Mouse (Mus musculus): ENCODE measurements at regions not wholly inside any gene's neighbourhood (a gene's known extent, or its start where the extent isn't known, plus 50 kb on each side); places are given as distances from the start of the nearest gene placed in this dataset.

- H3K27me3 ChIP-seq (replicated peaks; ENCODE audit: control insufficient read depth, insufficient read depth, low read length), result no peaks in the 10 kb centered on the region
- 70% methylated on average over 4 of the region's 4 CpGs for WGBS
Observed at GRCm38 (mm10) chr14:91658654-91659421, 2231.6 kb downstream of the Pcdh9 start.

GRCm38 (mm10) chr14:91656011-91656410 lies 2234.5 kb downstream of the Pcdh9 start:
- H3K4me3 ChIP-seq (ENCODE audit: low read depth, low read length), result no peak overlapping the region
- H3K27me3 ChIP-seq (replicated peaks; ENCODE audit: control insufficient read depth, insufficient read depth, low read length), result no peaks in the 10 kb centered on the region
- no peak for DNase-seq (ENCODE audit: low spot score)
- H3K9ac ChIP-seq (ENCODE audit: low read depth, low read length), result no peak overlapping the region
- H3K27ac ChIP-seq (replicated peaks; ENCODE audit: low read depth, low read length), result no peak overlapping the region
- H3K4me1 ChIP-seq (ENCODE audit: control insufficient read depth, insufficient read depth, low read length), result no peaks in the 10 kb centered on the region
- no peaks in the 10 kb centered on the region for H3K9me3 ChIP-seq (ENCODE audit: control insufficient read depth, low read length)
- WGBS, result 82% methylated on average over 1 of the region's 1 CpGs
- no peak for ATAC-seq (ENCODE audit: low read depth)
- no peaks in the 10 kb centered on the region for H3K36me3 ChIP-seq (ENCODE audit: control insufficient read depth, insufficient read depth, low read length)
- no peak overlapping the region for H3K4me2 ChIP-seq (ENCODE audit: low read depth, low read length)

More at GRCm38 (mm10) chr14:91658654-91659421, 2231.6 kb downstream of the Pcdh9 start:
- peak; percentile 45 for DNase-seq (ENCODE audit: low spot score)
- Histone ChIP-seq H3K4me3 (ENCODE audit: low read depth, low read length) (no peak overlapping the region), H3K4me2 (ENCODE audit: low read depth, low read length) (no peak overlapping the region), H3K4me1 (ENCODE audit: control insufficient read depth, insufficient read depth, low read length) (no peaks in the 10 kb centered on the region), H3K36me3 (ENCODE audit: control insufficient read depth, insufficient read depth, low read length) (no peaks in the 10 kb centered on the region), H3K9ac (ENCODE audit: low read depth, low read length) (no peak overlapping the region), H3K27ac (replicated peaks; ENCODE audit: low read depth, low read length) (no peak overlapping the region), H3K9me3 (ENCODE audit: control insufficient read depth, low read length) (no peaks in the 10 kb centered on the region)
- ATAC-seq (ENCODE audit: low read depth), result no peak

- Histone ChIP-seq H3K27ac (replicated peaks; ENCODE audit: low read depth, low read length) (no peak overlapping the region), H3K4me2 (ENCODE audit: low read depth, low read length) (no peak overlapping the region), H3K36me3 (ENCODE audit: control insufficient read depth, insufficient read depth, low read length) (no peaks in the 10 kb centered on the region), H3K9ac (ENCODE audit: low read depth, low read length) (no peak overlapping the region), H3K27me3 (replicated peaks; ENCODE audit: control insufficient read depth, insufficient read depth, low read length) (no peaks in the 10 kb centered on the region), H3K4me1 (ENCODE audit: control insufficient read depth, insufficient read depth, low read length) (no peaks in the 10 kb centered on the region), H3K9me3 (ENCODE audit: control insufficient read depth, low read length) (no peaks in the 10 kb centered on the region), H3K4me3 (ENCODE audit: low read depth, low read length) (no peak overlapping the region)
- DNase-seq (ENCODE audit: low spot score), result no peak
- no peak for ATAC-seq (ENCODE audit: low read depth)
- 60% methylated on average over 6 of the region's 6 CpGs for WGBS
Observed at GRCm38 (mm10) chr14:91630976-91631375, 2259.5 kb downstream of the Pcdh9 start.

GRCm38 (mm10) chr14:91614391-91614790 lies 2276.1 kb downstream of the Pcdh9 start:
- Histone ChIP-seq H3K9ac (ENCODE audit: low read depth, low read length) (no peak overlapping the region), H3K9me3 (ENCODE audit: control insufficient read depth, low read length) (0 out of 2 replicates have a peak, but pooled peaks cover 1% of the 10 kb centered on the region), H3K27me3 (replicated peaks; ENCODE audit: control insufficient read depth, insufficient read depth, low read length) (no peaks in the 10 kb centered on the region), H3K4me2 (ENCODE audit: low read depth, low read length) (no peak overlapping the region), H3K36me3 (ENCODE audit: control insufficient read depth, insufficient read depth, low read length) (no peaks in the 10 kb centered on the region), H3K4me1 (ENCODE audit: control insufficient read depth, insufficient read depth, low read length) (no peaks in the 10 kb centered on the region), H3K27ac (replicated peaks; ENCODE audit: low read depth, low read length) (no peak overlapping the region), H3K4me3 (ENCODE audit: low read depth, low read length) (no peak overlapping the region)
- DNase-seq (ENCODE audit: low spot score) (no peak), ATAC-seq (ENCODE audit: low read depth) (no peak)

- DNase-seq (ENCODE audit: low spot score) (no peak), ATAC-seq (ENCODE audit: low read depth) (no peak)
- no peaks in the 10 kb centered on the region for H3K27me3 ChIP-seq (replicated peaks; ENCODE audit: control insufficient read depth, insufficient read depth, low read length)
- H3K27ac ChIP-seq (replicated peaks; ENCODE audit: low read depth, low read length), result no peak overlapping the region
- H3K4me2 ChIP-seq (ENCODE audit: low read depth, low read length), result no peak overlapping the region
- no peaks in the 10 kb centered on the region for H3K4me1 ChIP-seq (ENCODE audit: control insufficient read depth, insufficient read depth, low read length)
- no peak overlapping the region for H3K4me3 ChIP-seq (ENCODE audit: low read depth, low read length)
- H3K9ac ChIP-seq (ENCODE audit: low read depth, low read length), result no peak overlapping the region
- H3K9me3 ChIP-seq (ENCODE audit: control insufficient read depth, low read length), result no peaks in the 10 kb centered on the region; the same call in 1 of the 2 replicates
- H3K36me3 ChIP-seq (ENCODE audit: control insufficient read depth, insufficient read depth, low read length), result no peaks in the 10 kb centered on the region
Observed at GRCm38 (mm10) chr14:91604570-91604969, 2285.9 kb downstream of the Pcdh9 start.

GRCm38 (mm10) chr14:91582462-91582861 lies 2308.0 kb downstream of the Pcdh9 start:
- Histone ChIP-seq H3K9me3 (ENCODE audit: control insufficient read depth, low read length) (no peaks in the 10 kb centered on the region), H3K27me3 (replicated peaks; ENCODE audit: control insufficient read depth, insufficient read depth, low read length) (no peaks in the 10 kb centered on the region), H3K9ac (ENCODE audit: low read depth, low read length) (no peak overlapping the region), H3K4me1 (ENCODE audit: control insufficient read depth, insufficient read depth, low read length) (no peaks in the 10 kb centered on the region), H3K4me2 (ENCODE audit: low read depth, low read length) (no peak overlapping the region), H3K27ac (replicated peaks; ENCODE audit: low read depth, low read length) (no peak overlapping the region), H3K4me3 (ENCODE audit: low read depth, low read length) (no peak overlapping the region), H3K36me3 (ENCODE audit: control insufficient read depth, insufficient read depth, low read length) (no peaks in the 10 kb centered on the region)
- ATAC-seq (ENCODE audit: low read depth) (no peak), DNase-seq (ENCODE audit: low spot score) (no peak)
- 80% methylated on average over 1 of the region's 1 CpGs for WGBS

- DNase-seq (ENCODE audit: low spot score) (no peak), ATAC-seq (ENCODE audit: low read depth) (no peak)
- no peak overlapping the region for H3K9ac ChIP-seq (ENCODE audit: low read depth, low read length)
- H3K4me1 ChIP-seq (ENCODE audit: control insufficient read depth, insufficient read depth, low read length), result no peaks in the 10 kb centered on the region
- no peaks in the 10 kb centered on the region for H3K9me3 ChIP-seq (ENCODE audit: control insufficient read depth, low read length)
- H3K4me2 ChIP-seq (ENCODE audit: low read depth, low read length), result no peak overlapping the region
- 79% methylated on average over 4 of the region's 4 CpGs for WGBS
- H3K27me3 ChIP-seq (replicated peaks; ENCODE audit: control insufficient read depth, insufficient read depth, low read length), result no peaks in the 10 kb centered on the region
- no peaks in the 10 kb centered on the region for H3K36me3 ChIP-seq (ENCODE audit: control insufficient read depth, insufficient read depth, low read length)
- no peak overlapping the region for H3K27ac ChIP-seq (replicated peaks; ENCODE audit: low read depth, low read length)
- no peak overlapping the region for H3K4me3 ChIP-seq (ENCODE audit: low read depth, low read length)
Observed at GRCm38 (mm10) chr14:91581684-91582424, 2308.6 kb downstream of the Pcdh9 start.

GRCm38 (mm10) chr14:91569100-91569499 lies 2321.4 kb downstream of the Pcdh9 start:
- H3K4me2 ChIP-seq (ENCODE audit: low read depth, low read length), result no peak overlapping the region
- H3K9me3 ChIP-seq (ENCODE audit: control insufficient read depth, low read length), result no peaks in the 10 kb centered on the region
- no peak overlapping the region for H3K27ac ChIP-seq (replicated peaks; ENCODE audit: low read depth, low read length)
- H3K4me3 ChIP-seq (ENCODE audit: low read depth, low read length), result no peak overlapping the region
- DNase-seq (ENCODE audit: low spot score), result no peak
- no peak for ATAC-seq (ENCODE audit: low read depth)
- H3K36me3 ChIP-seq (ENCODE audit: control insufficient read depth, insufficient read depth, low read length), result no peaks in the 10 kb centered on the region
- no peaks in the 10 kb centered on the region for H3K4me1 ChIP-seq (ENCODE audit: control insufficient read depth, insufficient read depth, low read length)
- no peak overlapping the region for H3K9ac ChIP-seq (ENCODE audit: low read depth, low read length)
- H3K27me3 ChIP-seq (replicated peaks; ENCODE audit: control insufficient read depth, insufficient read depth, low read length), result no peaks in the 10 kb centered on the region

GRCm38 (mm10) chr14:91539181-91539580 lies 2351.3 kb downstream of the Pcdh9 start:
- ATAC-seq (ENCODE audit: low read depth) (no peak), DNase-seq (ENCODE audit: low spot score) (no peak)
- Histone ChIP-seq H3K36me3 (ENCODE audit: control insufficient read depth, insufficient read depth, low read length) (no peaks in the 10 kb centered on the region), H3K27ac (replicated peaks; ENCODE audit: low read depth, low read length) (no peak overlapping the region), H3K4me1 (ENCODE audit: control insufficient read depth, insufficient read depth, low read length) (no peaks in the 10 kb centered on the region), H3K4me2 (ENCODE audit: low read depth, low read length) (no peak overlapping the region), H3K9me3 (ENCODE audit: control insufficient read depth, low read length) (no peaks in the 10 kb centered on the region), H3K4me3 (ENCODE audit: low read depth, low read length) (no peak overlapping the region), H3K27me3 (replicated peaks; ENCODE audit: control insufficient read depth, insufficient read depth, low read length) (no peaks in the 10 kb centered on the region), H3K9ac (ENCODE audit: low read depth, low read length) (no peak overlapping the region)
